Mouse (Mus musculus) liver, embryonic 15.5 days (tissue): Measurements from ENCODE around the gene Ankrd39. TPM values are rescaled to one million over a fixed set of nuclear protein-coding genes. Genes with fewer than 3 reads are reported as not detected.

ENCODE experiments used
- ATAC-seq: fragments of 200-750 bp; cut with Nextera tagmentation; 2 replicates; pipeline ENCODE4 v1.8.0; 2017; ENCODE audit warnings: moderate number of reproducible peaks, mild to moderate bottlenecking, moderate library complexity; ENCODE audit not compliant: insufficient read depth
- H3K27ac ChIP-seq: fragments of 300-500 bp; sonication (generic); replicated peaks from 2 replicates; pipeline ENCODE4 v1.5.1; 2015; ENCODE audit warnings: mild to moderate bottlenecking, inconsistent platforms
- H3K27me3 ChIP-seq: fragments of 300-500 bp; sonication (generic); 2 replicates; pipeline ENCODE4 v1.6.1; 2015; ENCODE audit warnings: mild to moderate bottlenecking, inconsistent platforms
- H3K36me3 ChIP-seq: fragments of 300-500 bp; sonication (generic); replicated peaks from 2 replicates; pipeline ENCODE4 v1.6.1; 2015; ENCODE audit warnings: moderate library complexity, mild to moderate bottlenecking, inconsistent platforms
- H3K4me1 ChIP-seq: fragments of 300-500 bp; sonication (generic); replicated peaks from 2 replicates; pipeline ENCODE4 v1.6.1; 2015; ENCODE audit warnings: inconsistent platforms
- H3K4me2 ChIP-seq: fragments of 300-500 bp; sonication (generic); 2 replicates; pipeline ENCODE4 v1.6.1; 2015; ENCODE audit warnings: moderate library complexity, mild to moderate bottlenecking, inconsistent platforms
- H3K4me3 ChIP-seq: fragments of 300-500 bp; sonication (generic); replicated peaks from 2 replicates; pipeline ENCODE4 v1.5.1; 2015; ENCODE audit warnings: mild to moderate bottlenecking, inconsistent platforms
- H3K9ac ChIP-seq: fragments of 300-500 bp; sonication (generic); 2 replicates; pipeline ENCODE4 v1.6.1; 2015; ENCODE audit warnings: moderate library complexity, mild to moderate bottlenecking, inconsistent platforms
- H3K9me3 ChIP-seq: fragments of 300-500 bp; sonication (generic); replicated peaks from 2 replicates; pipeline ENCODE4 v1.6.1; 2016; ENCODE audit warnings: inconsistent platforms
- WGBS: fragments of 180-500 bp; shearing (Covaris S2); methylation state at CpG from one replicate; pipeline ENCODE4 v1.1.7; 2015; ENCODE audit warnings: mixed read lengths; ENCODE audit not compliant: insufficient replicate concordance; 5-methylcytosine and 5-hydroxymethylcytosine counted together
- polyA plus RNA-seq: library from polyadenylated mRNA; unstranded; fragments of >200 nt; fragmentation: Nextera tagmentation; extraction: Ambion mirVana; gene quantifications from 2 replicates; pipeline ENCODE4 v1.2.1, GENCODE M21; 2015

The Ankrd39 gene
- polyA plus RNA-seq, 1 experiment from 2014 or later = 6.2 TPM

DNA sequence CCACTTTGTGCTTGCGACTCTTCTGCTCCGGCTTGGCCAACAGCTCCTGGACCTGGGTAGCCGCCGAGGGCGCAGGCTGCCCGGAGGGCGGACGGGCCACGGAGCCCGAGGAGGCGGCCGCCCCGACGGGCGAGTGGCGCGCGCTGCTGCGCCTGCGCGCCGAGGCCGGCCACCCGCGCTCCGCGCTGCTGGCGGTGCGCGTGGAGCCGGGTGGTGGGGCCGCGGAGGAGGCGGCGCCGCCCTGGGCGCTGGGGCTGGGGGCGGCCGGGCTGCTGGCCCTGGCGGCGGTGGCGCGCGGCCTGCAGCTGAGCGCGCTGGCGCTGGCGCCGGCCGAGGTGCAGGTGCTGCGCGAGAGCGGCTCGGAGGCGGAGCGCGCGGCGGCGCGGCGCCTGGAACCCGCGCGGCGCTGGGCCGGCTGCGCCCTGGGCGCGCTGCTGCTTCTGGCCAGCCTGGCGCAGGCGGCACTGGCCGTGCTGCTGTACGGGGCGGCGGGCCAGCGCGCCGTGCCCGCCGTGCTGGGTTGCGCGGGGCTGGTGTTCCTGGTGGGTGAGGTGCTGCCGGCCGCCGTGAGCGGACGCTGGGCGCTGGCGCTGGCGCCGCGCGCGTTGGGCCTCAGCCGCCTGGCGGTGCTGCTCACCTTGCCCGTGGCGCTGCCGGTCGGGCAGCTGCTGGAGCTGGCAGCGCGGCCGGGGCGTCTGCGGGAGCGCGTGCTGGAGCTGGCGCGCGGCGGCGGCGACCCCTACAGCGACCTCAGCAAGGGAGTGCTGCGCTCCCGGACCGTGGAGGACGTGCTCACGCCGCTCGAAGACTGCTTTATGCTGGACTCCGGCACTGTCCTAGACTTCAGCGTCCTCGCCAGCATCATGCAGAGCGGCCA is 34.9 kb downstream of the Ankrd39 start:
- Histone ChIP-seq H3K9me3 (no peaks in the 10 kb centered on the region), H3K4me3 (peak overlapping the region; percentile 96), H3K9ac (peak overlapping the region; percentile 85), H3K4me2 (peak overlapping the region; percentile 96), H3K27me3 (no peaks in the 10 kb centered on the region), H3K4me1 (peaks cover 30% of the 10 kb centered on the region), H3K36me3 (peaks cover 10% of the 10 kb centered on the region; the same call in 1 of the 2 replicates), H3K27ac (peak overlapping the region; percentile 96)
- WGBS = under 1% methylated on average over 111 of the region's 126 CpGs
- peak; percentile 50 for ATAC-seq

GRCm38 (mm10) chr1:36511289-36512021 is 35.8 kb downstream of the Ankrd39 start, which contains the start of gene Cnnm3:
Cnnm3 (plus strand) TSS chr1:36511867.
- Histone ChIP-seq H3K4me2 (peak within 1 kb of the TSS; percentile 96), H3K4me3 (peak within 1 kb of the TSS; percentile 96), H3K27ac (peak within 1 kb of the TSS; percentile 96), H3K9ac (peak within 1 kb of the TSS; percentile 85), H3K4me1 (peaks cover 30% of the 10 kb centered on the region), H3K36me3 (peaks cover 4% of the 10 kb centered on the region; the same call in 1 of the 2 replicates), H3K27me3 (no peaks in the 10 kb centered on the region), H3K9me3 (no peaks in the 10 kb centered on the region)
- peak; percentile 97 for ATAC-seq
- WGBS = 1% methylated on average over 51 of the region's 51 CpGs

DNA sequence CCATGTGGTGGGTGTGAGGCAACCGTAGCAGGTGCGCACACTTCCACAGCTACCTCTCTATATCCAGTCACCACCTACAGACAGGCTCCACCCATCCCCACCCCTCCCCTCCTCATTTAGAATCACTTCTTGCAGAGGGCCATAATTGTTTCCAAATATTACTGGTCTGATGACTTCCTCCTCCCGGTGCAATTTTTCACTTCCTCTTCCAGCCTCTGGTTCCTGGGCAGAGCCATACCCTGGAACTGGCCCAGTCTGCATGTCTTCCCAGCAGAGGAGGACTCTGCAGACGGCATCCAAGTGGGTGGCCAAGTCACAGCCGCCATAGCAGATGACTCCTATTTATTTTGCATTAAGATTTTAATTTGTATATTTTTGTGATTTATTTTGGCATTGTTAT is 39.0 kb downstream of the Ankrd39 start:
- no peak for ATAC-seq
- Histone ChIP-seq H3K27me3 (no peaks in the 10 kb centered on the region), H3K4me2 (no peak overlapping the region), H3K9me3 (no peaks in the 10 kb centered on the region), H3K4me3 (no peak overlapping the region), H3K4me1 (peaks cover 13% of the 10 kb centered on the region), H3K9ac (no peak overlapping the region), H3K27ac (no peak overlapping the region), H3K36me3 (no peaks in the 10 kb centered on the region; the same call in 1 of the 2 replicates)
- 50% methylated on average over 5 of the region's 5 CpGs for WGBS

- Histone ChIP-seq H3K4me3 (no peak overlapping the region), H3K4me2 (no peak overlapping the region), H3K9ac (no peak overlapping the region), H3K27ac (no peak overlapping the region), H3K9me3 (no peaks in the 10 kb centered on the region), H3K27me3 (no peaks in the 10 kb centered on the region), H3K36me3 (no peaks in the 10 kb centered on the region; the same call in 1 of the 2 replicates), H3K4me1 (no peaks in the 10 kb centered on the region)
- ATAC-seq = no peak
- 2% methylated on average over 3 of the region's 3 CpGs for whole genome bisulfite sequencing
Measured at GRCm38 (mm10) chr1:36501261-36501660, 46.0 kb downstream of the Ankrd39 start.

DNA sequence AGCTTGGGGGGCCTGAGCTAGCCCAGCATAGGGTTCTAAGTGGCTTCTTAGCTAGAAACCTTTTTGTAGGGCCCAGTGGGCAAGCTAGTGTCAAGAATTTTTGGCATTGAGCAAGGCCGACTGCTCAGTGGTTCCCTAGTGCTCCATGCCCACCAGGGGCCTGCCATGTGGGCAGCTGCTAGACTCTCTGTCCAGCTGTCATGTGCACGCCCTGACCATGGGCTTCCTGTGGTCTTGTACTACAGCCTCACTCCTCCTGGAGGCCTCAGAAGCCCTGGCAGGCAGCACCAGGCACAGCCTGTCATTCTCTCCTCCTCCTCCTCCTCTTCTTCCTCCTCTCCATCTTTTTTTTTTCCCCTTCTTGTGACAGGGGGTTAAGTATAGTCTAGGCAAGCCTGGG is 49.9 kb downstream of the Ankrd39 start:
- Histone ChIP-seq H3K4me1 (no peaks in the 10 kb centered on the region), H3K27ac (no peak overlapping the region), H3K9ac (no peak overlapping the region), H3K27me3 (no peaks in the 10 kb centered on the region), H3K36me3 (no peaks in the 10 kb centered on the region), H3K9me3 (no peaks in the 10 kb centered on the region), H3K4me3 (no peak overlapping the region), H3K4me2 (no peak overlapping the region)
- no peak for ATAC-seq
- WGBS = 51% methylated on average over 2 of the region's 2 CpGs

- 49% methylated on average over 2 of the region's 2 CpGs for WGBS
- ATAC-seq = no peak
- no peaks in the 10 kb centered on the region for H3K27me3 ChIP-seq
Measured at GRCm38 (mm10) chr1:36496719-36497118, 50.5 kb downstream of the Ankrd39 start.

GRCm38 (mm10) chr1:36493299-36493698 is 53.9 kb downstream of the Ankrd39 start:
- Histone ChIP-seq H3K4me3 (no peak overlapping the region), H3K4me2 (no peak overlapping the region), H3K36me3 (no peaks in the 10 kb centered on the region), H3K9ac (no peak overlapping the region), H3K27me3 (no peaks in the 10 kb centered on the region), H3K27ac (no peak overlapping the region), H3K9me3 (no peaks in the 10 kb centered on the region), H3K4me1 (no peaks in the 10 kb centered on the region)
- 70% methylated on average over 6 of the region's 6 CpGs for WGBS
- ATAC-seq = no peak

More at GRCm38 (mm10) chr1:36496719-36497118, 50.5 kb downstream of the Ankrd39 start:
- H3K4me1 ChIP-seq = no peaks in the 10 kb centered on the region
- no peak overlapping the region for H3K4me2 ChIP-seq
- H3K27ac ChIP-seq = no peak overlapping the region
- no peaks in the 10 kb centered on the region for H3K9me3 ChIP-seq
- no peak overlapping the region for H3K9ac ChIP-seq
- no peak overlapping the region for H3K4me3 ChIP-seq
- H3K36me3 ChIP-seq = no peaks in the 10 kb centered on the region

GRCm38 (mm10) chr1:36492416-36493139 is 54.7 kb downstream of the Ankrd39 start:
- Histone ChIP-seq H3K9ac (no peak overlapping the region), H3K4me3 (no peak overlapping the region), H3K27me3 (no peaks in the 10 kb centered on the region), H3K36me3 (no peaks in the 10 kb centered on the region), H3K4me2 (no peak overlapping the region), H3K9me3 (no peaks in the 10 kb centered on the region), H3K27ac (no peak overlapping the region), H3K4me1 (no peaks in the 10 kb centered on the region)
- WGBS = 51% methylated on average over 9 of the region's 9 CpGs
- ATAC-seq = no peak

GRCm38 (mm10) chr1:36489661-36490060 is 57.6 kb downstream of the Ankrd39 start:
- Histone ChIP-seq H3K27ac (no peak overlapping the region), H3K27me3 (no peaks in the 10 kb centered on the region), H3K36me3 (no peaks in the 10 kb centered on the region), H3K4me1 (no peaks in the 10 kb centered on the region), H3K4me2 (no peak overlapping the region), H3K9me3 (no peaks in the 10 kb centered on the region), H3K9ac (no peak overlapping the region), H3K4me3 (no peak overlapping the region)
- WGBS = 64% methylated on average over 6 of the region's 6 CpGs
- ATAC-seq = no peak
